Mouse (Mus musculus): Measurements from ENCODE around the gene Sbno1.

Sbno1 gene

DNA sequence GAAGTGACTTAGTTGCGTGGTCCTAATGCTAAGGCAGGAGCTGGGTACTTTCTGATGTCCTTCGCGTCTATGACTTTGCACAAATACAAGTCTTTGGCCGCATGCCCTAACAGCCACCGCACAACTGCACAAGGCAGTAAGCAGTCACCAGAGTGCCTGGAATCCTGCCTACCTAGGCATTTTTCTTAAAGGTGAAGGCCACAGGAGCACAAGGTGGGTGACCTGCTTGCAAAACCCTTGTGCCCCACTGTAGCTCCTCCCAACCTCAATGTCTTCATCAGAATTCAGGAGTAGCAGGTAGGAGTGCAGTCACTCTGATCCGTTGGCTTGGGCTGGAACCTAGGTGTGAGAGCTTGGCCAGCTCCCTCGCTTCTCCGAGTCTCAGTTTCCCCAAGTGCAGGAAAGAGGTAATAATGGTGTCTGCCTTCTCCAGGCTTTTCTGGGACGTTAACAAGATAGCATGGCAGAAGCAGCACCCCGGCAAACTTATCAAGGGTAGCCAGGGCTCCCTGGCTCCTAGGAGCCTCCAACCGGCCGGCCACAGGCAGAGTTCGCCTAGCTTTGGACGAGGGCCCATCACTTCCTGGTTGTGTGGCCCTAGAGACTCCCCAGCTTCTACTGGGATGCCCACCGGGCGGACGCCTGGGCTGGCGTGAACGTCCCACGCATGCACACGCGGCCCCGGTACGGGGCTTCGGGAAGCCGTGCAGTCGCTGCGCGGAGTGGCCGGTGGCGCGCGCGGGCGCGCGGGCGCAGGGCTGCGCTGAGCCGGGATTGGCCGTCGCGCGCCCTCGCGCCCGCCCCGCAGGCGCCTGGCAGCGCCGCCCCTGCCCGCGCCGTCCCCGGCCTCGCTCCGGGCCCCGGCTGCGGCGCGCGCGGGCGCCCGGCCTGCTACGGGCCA lies 19.1 kb upstream of the Sbno1 start:
- in situ Hi-C loops (cut with MboI, MseI), result no loop called here

DNA sequence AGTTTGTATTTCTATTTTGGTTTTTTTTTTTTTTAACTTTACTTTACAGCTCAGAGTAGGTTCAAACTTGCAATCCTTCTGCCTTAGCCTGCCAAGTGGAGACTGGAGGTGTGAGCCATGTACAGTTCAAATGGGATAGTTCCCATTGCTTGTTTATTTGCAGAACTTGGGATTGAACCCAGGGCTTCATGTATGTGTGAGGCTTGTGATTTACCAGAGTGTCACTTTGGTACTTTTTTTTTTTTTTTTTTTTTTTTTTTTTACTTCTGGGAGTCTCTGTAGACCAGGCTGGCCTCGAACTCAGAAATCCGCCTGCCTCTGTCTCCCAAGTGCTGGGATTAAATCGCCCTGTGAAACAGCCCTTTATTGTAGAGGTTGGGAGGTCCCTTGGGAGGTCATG lies 18.4 kb upstream of the Sbno1 start:
- in situ Hi-C loops (cut with MboI, MseI), result no loop called here

DNA sequence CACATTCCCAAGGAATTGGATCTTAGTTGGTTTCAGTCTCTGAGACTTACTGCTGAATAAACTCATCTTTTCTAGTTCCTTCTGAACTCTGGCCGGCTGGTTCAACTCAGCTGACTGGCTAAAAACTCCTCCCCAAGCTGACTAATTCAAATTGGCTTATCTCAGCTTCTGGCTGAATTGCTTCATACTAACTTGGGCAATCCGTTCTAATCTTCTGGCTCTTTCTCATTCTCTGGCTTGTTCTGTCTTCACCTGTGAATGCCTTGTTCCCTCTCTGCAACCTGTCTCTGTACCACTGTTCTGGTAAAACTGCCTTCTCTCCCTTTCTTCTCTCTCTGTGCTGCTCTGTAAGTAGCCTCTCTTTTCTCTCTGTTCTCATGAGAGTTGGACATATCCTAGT lies 16.8 kb upstream of the Sbno1 start:
- in situ Hi-C loops (cut with MboI, MseI), result no loop called here

DNA sequence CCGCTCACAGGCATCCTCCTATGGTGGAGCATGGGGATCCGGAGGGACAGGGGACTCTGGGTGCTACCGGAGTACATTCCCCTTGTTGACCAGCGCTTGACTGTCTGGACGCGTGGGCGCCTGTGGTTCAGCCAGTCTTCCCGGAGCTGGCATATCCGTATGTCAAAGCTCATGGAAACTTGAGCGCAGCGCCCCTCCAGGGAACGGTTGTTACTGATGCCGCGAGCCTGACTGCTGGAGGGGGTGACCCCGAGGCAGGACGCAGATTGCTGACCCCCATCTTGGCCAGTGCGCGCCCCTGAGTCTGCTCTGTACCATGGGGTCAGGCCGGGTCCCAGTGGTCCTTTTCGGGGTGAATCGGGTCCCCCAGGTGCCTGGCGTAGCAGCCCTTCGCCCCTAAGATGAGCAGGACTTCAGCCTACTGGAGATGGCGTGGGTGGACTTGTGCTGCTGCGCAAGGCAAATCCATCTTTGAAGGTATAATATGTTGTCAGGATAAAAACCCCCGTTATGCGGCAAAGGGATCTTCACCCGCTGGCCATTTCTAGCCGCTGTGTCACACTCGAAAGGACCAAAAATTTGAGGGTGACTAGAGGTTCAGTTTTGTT lies 14.4 kb upstream of the Sbno1 start:
- in situ Hi-C loops (cut with MboI, MseI), result no loop called here

DNA sequence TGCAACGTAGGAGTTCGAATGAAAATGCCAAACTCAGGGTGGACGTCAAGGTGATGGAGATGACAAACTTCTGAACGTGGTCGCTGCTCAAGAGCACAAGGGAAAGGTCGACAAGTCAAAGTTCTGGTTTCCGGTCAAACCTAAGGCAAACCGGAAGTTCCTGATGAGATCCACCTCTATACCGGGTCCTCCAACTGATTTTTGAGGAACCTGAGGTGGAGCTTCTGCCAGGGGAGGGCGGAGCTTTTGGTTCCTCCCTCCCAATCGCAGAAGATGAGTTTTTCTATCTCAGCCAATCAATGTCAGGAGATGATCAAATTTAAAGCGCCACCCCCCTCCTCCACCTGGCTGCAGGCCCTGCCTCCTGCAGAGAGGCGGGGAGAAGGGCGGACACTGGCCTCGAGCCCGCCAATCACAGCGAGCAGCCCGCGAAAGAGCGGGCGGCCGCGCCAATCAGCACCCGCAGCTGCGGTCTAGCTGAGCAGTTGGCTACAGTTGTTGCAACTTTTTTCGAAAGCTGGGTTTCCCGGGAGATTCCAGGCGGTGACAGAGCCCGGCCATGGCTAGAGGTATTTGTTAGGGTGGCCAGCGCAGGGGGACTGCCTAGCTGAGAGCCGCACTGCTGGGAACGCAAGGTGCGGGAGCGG lies 13.8 kb upstream of the Sbno1 start, which contains the start of gene Kmt5a:
TSS of gene Kmt5a (plus strand) at position 484 of the 647 bp plus-strand sequence.
- in situ Hi-C loops (cut with MboI, MseI), result loop anchor here in 1 of 2 experiments (5.0 to 10.0 kb wide), 2 partner anchors 33 to 95 kb away; partner anchors contain the start of gene Rilpl1

DNA sequence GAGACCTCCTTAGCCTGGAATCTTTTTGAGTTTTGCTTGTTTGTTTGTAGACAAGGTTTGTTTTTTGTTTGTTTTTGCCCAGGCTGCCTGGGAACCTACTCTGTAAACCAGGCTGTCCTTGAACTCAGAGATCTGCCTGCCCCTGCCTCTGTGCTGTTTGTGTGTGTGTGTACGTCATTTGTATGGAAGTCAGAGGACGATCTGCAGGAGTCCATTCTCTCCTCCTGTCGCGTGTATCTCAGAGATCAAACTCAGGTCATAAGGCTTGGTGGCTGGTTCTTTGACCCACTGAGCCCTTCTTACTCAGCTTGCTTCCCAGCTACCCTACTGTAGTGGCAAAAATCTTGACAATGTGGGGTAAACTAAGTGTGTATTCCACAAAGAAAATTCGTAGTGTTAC lies 12.9 kb upstream of the Sbno1 start:
- in situ Hi-C loops (cut with MboI, MseI), result loop anchor here in 1 of 2 experiments (5.0 to 10.0 kb wide), 2 partner anchors 34 to 96 kb away; partner anchors contain the start of gene Rilpl1

DNA sequence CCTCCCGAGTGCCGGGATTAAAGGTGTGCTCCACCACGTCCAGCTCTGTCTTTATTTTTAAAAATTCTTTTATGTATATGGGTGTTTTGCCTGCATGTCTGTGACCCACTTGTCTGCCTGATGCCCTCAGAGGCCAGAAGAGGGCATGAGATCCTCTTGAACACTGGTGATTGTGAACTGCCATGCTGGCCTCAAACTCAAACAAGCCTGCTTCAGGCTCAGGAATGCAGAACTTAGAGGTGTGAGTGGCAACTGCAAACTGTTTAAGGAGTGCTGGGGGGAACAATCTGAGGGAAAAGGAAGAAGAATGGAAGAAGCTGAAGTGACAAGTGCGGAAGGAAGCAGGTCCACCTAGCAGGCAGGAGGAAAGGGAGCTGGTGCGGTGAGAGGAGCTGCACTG lies 12.4 kb upstream of the Sbno1 start:
- in situ Hi-C loops (cut with MboI, MseI), result loop anchor here in 1 of 2 experiments (5.0 to 10.0 kb wide), 2 partner anchors 34 to 97 kb away; partner anchors contain the start of gene Rilpl1

DNA sequence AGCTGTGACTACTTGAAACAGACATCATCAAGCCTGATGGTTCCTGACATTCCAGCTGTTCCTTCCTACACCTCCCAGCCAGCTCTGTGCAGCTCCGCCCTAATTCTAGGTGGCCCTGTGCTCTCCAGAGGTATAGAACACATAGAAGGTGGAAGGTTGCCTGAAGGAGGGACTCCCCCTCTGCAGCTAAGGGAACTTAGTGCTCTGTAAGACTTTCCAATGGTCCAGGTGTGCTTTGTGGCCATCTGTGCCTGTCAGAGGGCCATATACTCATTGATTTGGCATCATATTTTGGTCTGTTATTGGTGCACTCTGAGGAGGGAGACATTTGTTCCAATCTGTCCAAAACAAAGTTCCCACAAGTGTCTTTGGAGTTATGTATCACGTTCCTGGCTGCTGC lies 7.2 kb upstream of the Sbno1 start:
- in situ Hi-C loops (cut with MboI, MseI), result loop anchor here in 1 of 2 experiments (10.0 kb wide), 1 partner anchor 102 kb away; the partner anchor contains the start of gene Rilpl1

DNA sequence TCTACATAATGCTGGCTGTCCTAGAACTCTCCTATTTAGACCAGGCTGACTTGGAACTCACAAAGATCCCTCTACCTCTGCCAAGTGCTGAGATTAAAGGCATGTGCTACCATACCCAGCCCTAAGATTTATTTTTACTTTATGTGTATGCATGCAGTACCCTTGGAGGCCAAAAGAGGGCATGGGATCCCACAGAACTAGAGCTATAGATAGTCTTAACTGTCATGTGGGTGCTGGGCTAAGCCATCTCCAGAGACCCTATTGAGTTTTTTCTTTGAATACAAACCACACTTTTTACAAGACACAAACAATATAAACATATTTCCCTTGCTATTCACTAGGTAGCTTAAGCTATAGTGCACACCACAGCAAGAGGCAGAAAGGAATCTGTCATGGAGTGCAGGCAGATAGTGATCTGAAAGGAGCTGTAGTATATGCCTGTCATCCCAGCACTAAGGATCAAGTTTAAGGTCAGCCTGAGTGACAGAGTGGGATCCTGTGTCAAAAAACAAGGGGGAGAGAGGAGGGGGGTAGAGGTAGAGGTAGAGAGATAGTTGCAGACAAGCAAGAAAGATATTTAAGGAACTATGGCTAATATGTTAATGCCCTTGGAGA lies 6.7 kb upstream of the Sbno1 start:
- in situ Hi-C loops (cut with MboI, MseI), result loop anchor here in 1 of 2 experiments (10.0 kb wide), 1 partner anchor 102 kb away; the partner anchor contains the start of gene Rilpl1

DNA sequence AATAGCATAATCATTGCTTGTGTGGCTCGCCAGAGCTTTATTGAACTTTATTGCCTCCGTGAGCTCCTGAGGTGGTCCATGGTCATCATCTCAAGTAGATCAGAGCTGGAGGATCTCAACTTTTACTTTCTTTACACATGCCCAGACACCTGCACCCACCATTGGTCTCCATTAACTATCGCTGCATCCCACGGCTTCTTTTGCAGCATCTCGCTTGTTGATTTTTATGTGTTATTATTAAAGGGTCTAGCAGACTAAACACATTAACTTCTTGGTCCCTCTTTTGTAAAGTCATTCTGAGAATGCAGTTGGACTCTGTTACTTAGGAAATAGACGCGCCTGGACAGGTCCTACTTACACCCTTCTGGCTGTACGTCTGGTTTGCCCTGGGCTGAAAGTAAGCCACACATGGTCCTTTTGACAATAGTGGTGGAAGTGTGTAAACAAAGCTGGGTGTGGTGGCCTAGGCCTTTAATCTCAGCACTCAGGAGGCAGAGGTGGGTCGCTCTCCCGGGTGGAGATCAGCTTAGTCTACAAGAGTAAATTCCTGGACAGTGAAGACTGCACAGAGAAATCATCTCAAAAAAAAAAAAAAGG lies 772 bp upstream of the Sbno1 start:
- in situ Hi-C loops (cut with MboI, MseI), result loop anchor here in 1 of 2 experiments (5.0 kb wide), 1 partner anchor 116 kb away; the partner anchor contains the start of gene Tmed2

DNA sequence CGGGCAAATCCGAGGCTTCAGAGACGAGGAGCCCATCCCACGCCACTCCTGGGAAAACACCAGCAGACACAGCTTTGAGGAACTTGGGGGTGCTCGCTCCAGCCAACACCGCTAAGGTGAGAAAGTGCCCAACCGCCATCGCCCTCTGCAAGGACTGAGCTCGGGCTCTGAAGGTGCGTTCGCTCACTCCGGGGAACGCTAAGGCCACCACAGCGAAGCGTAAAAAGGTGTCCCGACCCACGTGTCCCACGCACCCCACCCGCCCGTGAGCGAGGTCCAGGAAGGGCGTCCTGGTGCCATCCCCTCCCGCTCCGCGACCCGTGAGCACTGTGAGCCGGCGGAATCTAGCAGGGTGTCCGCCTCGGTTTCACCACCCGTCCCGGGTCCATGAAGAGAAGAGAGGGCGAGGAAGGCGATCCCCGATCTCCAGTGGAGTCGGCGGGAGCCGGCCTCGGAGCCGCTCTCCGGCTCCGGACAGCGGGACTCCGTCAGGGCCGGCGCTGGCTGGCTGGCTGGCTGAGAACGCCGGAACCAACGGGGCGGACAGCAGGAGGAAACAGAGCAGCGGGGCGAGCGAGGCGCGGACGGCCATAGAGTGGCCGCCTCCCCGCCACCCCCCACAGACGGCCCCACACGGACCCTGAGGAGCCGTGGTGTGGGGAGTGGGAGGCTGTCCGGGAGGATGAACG lies 934 bp downstream of the Sbno1 start:
- in situ Hi-C loops (cut with MboI, MseI), result loop anchor here (5.0 to 25.0 kb wide), 2 partner anchors 117 to 1938 kb away; partner anchors contain the start of gene Tmed2 (in 1 of the 2)

DNA sequence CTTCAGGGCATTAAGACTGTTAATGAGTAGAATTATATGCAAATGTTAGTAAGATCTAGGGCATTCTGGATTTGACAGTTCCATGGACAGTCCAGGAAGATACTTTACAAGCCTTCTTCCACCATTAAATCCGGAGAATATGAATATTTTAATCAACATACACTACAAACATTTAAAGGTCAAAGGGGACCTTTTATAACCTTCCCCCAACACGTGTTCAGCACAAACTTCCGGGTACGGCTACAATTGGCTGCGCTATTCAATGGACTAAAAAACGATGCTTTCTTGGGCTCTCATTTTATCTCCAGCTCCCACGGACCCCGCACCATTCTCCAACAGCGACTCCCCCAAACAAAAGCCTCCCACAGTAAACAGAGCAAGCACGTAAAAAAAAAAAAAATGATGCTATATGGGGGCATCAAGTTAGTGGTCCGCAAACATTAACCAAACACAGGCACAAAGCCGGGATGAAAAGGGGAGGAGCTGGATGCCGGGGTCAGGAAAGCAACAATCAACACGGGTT lies 1.5 kb downstream of the Sbno1 start:
- in situ Hi-C loops (cut with MboI, MseI), result loop anchor here in 1 of 2 experiments (25.0 kb wide), 1 partner anchor 1937 kb away; no protein-coding TSS in a partner anchor

DNA sequence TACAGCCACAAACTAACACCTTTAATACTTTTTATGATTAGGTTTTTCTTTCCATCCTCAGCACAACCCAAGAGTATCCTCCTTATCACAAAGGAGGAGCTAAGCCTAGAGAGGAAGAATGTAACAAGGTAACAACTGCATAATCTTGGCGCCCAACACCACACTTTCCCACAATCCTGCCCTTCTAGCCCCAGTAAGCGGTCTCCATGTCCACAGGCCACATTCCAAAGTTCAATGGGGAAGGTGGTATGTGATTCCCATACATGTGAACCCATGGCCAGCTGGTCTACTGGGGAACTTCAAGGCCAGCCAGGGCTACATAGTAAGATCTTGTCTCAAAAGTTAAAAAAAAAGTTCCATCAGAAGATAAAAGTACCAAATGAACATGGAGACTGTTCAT lies 4.0 kb downstream of the Sbno1 start:
- in situ Hi-C loops (cut with MboI, MseI), result loop anchor here in 1 of 2 experiments (25.0 kb wide), 1 partner anchor 1934 kb away; no protein-coding TSS in a partner anchor

DNA sequence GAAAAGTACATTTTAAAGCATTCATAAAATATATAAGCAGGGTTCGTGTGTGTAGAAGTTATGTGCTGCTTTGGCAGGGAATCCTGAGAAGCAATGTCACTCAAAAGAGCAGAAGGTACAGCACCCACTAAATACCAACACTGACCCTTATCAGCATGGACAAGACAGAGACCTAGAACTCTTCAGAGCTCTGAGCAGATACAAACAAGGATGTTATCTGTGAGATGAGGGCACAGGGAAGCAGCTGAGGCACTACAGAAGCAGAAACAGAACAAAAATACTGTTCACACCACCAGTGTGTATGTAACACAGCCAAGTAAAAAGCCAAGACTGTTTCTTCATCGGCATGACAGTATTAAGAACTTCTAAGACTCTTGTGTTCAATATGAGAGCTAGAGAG lies 6.9 kb downstream of the Sbno1 start:
- in situ Hi-C loops (cut with MboI, MseI), result loop anchor here in 1 of 2 experiments (25.0 kb wide), 1 partner anchor 1932 kb away; no protein-coding TSS in a partner anchor

DNA sequence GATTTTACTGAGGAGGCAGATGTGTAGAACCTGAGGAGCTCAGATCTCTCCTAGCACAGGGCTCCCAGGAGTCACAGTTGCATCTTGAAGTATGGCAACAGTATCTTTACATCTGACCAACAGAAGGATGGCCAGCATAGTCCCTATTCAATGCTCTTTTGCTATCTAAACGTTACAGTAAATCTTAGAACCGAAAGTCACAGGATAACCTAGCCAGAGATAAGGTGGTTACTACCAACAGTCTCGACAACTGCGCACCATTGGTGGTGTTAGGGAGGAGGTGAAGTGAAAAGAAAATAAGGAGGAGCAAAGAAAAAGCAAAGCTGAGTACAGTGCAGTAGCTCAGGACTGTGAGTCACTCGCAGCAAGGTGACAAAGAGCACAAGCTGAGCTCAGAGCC lies 13.6 kb downstream of the Sbno1 start:
- in situ Hi-C loops (cut with MboI, MseI), result loop anchor here in 1 of 2 experiments (25.0 kb wide), 1 partner anchor 1925 kb away; no protein-coding TSS in a partner anchor

DNA sequence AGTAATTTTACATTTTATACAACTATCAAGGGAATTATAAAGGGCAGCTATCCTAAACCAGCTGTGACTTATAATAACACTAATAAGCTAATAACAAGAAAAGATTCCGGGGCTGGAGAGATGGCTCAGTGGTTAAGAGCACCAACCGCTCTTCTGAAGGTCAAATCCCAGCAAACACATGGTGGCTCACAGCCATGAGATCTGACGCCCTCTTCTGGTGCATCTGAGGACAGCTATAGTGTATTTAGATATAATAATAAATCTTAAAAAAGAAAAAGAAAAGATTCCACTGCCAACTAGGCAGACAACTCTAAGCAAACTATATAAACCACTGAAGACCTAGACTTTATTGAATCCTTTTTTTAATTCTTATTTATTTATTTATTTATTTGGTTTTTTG lies 15.0 kb downstream of the Sbno1 start:
- in situ Hi-C loops (cut with MboI, MseI), result loop anchor here in 1 of 2 experiments (25.0 kb wide), 1 partner anchor 1924 kb away; no protein-coding TSS in a partner anchor

DNA sequence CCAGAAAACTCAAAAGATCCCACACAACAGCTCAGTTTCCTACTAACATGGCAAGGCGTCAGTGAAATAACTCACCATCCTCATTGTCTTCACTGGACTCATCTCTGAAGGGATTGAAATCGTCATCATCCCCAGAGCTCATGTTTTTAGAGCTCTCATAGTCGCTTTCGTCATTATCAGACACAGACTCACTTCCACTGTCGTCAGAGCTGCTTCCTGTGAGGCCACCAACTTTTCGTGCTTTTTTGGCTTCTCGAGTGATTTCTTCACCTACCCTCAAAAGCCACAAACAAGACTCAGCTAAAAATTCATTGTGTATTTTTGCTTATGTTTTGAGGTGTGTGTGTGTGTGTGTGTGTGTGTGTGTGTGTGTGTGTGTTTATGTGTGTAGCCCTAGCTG lies 32.1 kb downstream of the Sbno1 start:
- in situ Hi-C loops (cut with MboI, MseI), result loop anchor here (10.0 to 25.0 kb wide), 3 partner anchors 1499 to 1956 kb away; no protein-coding TSS in a partner anchor

DNA sequence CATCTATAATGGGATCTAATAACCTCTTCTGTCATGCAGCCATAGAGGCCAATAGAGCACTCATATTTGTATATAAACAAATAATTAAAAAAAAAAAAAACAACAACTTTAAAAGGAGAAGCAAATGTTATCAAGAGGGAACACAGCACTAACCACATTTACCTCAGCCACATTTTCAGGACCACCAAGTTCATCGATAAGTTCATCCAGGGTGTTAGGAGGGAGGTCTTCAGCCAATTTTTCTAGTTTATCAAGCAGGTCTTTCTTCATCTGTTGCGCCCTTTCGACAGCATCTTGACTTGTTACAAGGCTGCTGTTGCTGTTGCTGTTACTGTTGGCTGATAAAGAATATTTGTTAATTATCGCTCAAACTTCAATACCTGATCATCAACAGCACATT lies 33.4 kb downstream of the Sbno1 start:
- in situ Hi-C loops (cut with MboI, MseI), result loop anchor here (10.0 to 25.0 kb wide), 3 partner anchors 1498 to 1955 kb away; no protein-coding TSS in a partner anchor

DNA sequence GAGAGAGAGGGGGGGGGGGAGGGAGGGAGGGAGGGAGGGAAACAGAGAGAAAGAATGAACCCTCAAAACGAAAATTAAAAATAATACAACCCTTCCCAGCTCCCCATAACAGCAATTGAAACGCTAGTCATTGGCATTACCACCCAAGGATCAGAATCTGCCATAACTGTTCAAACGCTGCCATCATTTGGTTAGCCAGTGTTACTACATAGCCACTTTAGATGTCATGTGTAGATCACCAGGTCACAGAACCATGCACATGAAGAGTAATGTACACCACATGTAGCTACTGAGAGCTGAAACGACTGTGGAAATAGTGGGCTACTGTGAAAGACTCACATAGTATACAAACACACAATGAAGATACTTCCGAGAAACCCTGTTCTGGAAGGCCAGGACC lies 37.9 kb downstream of the Sbno1 start:
- in situ Hi-C loops (cut with MboI, MseI), result loop anchor here (5.0 to 25.0 kb wide), 3 partner anchors 69 to 1951 kb away; no protein-coding TSS in a partner anchor
